Mouse (Mus musculus): ENCODE measurements around the gene Olfml2b.

Gene Olfml2b

DNA sequence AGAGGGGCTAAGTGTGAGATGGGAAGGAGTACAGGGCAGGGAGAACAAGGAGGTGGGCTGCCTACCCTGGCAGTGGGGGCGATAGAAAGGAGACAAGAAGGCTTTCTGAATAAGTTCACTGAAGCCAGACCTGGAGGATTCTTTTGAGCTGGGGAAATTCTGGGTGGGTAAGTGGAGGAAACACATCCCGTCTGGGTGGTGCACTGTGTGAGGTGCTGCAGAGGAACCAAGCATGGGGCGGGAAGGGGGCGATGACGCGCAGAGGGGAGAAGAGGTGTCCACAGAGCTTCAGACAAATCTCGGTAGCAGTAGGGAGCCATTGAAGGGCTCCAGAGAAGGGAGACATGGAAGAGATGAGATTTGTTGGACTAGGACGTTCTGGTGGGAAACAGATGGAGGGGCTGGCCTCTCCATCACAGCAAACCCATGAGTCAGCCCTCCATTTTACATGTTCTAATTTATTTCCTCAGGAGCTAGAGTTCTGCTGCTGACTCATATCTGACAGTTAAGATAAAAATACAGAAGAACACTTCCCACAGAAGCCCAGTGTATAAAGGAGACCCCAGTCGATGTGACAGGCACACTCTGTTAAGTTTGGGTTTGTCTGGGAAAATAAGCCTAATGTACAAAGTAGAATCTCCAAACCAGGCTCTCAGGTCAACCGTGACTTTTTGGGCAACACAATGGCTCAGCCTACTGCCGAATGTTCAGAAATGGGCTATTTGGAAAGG, 87.7 kb downstream of the Olfml2b start:
- DNase-seq (ENCODE audit: low spot score) = no peak

Data from T-cell, adult 2 months (primary cell).